Mouse (Mus musculus) MEL (cell line): ENCODE measurements around the gene A730049H05Rik. TPM values are rescaled to one million over a fixed set of nuclear protein-coding genes. Genes with fewer than 3 reads are reported as not detected.

Experiments
- DNase-seq: peaks from one replicate; pipeline ENCODE4 v3.0.0; 2011; ENCODE audit warnings: low read depth, low spot score
- H3K27ac ChIP-seq: 2 replicates; pipeline ENCODE4 v1.5.1; 2012; ENCODE audit warnings: low read depth, mild to moderate bottlenecking, control low read depth, low read length, moderate library complexity; ENCODE audit not compliant: control insufficient read depth
- H3K27me3 ChIP-seq, 2 experiments: fragments of 150-350 bp in 1 of 2; sonication (generic) in 1 of 2; 2 replicates each; pipeline ENCODE4 v1.6.1; 2012; ENCODE audit warnings: low read length in 2 of 2, mild to moderate bottlenecking in 2 of 2, improper control_type of control experiment in 1 of 2, moderate library complexity in 1 of 2; ENCODE audit not compliant: insufficient read depth in 2 of 2, control insufficient read depth in 1 of 2
- H3K36me3 ChIP-seq, 2 experiments: 2 replicates each; pipeline ENCODE4 v1.6.1; 2012 to 2014; ENCODE audit warnings: low read length in 2 of 2, improper control_type of control experiment in 1 of 2, inconsistent platforms in 1 of 2, mild to moderate bottlenecking in 1 of 2; ENCODE audit not compliant: insufficient read depth in 2 of 2, control insufficient read depth in 1 of 2
- H3K4me1 ChIP-seq, 2 experiments: fragments of 150-350 bp in 1 of 2; sonication (generic) in 1 of 2; 2 replicates each; pipeline ENCODE4 v1.6.1; 2012; ENCODE audit warnings: low read length in 2 of 2, improper control_type of control experiment in 1 of 2, mild to moderate bottlenecking in 1 of 2; ENCODE audit not compliant: insufficient read depth in 2 of 2, control insufficient read depth in 1 of 2
- H3K4me3 ChIP-seq, 2 experiments: fragments of 150-350 bp in 1 of 2; sonication (generic) in 1 of 2; 2 replicates each; pipeline ENCODE4 v1.5.1; 2012; ENCODE audit warnings: low read depth in 2 of 2, low read length in 2 of 2, mild to moderate bottlenecking in 2 of 2, moderate library complexity in 2 of 2, control low read depth in 1 of 2, improper control_type of control experiment in 1 of 2; ENCODE audit not compliant: control insufficient read depth in 1 of 2, insufficient read depth in 1 of 2
- H3K79me2 ChIP-seq: 2 replicates; pipeline ENCODE4 v1.6.1; 2012; ENCODE audit warnings: mild to moderate bottlenecking, low read length, moderate library complexity; ENCODE audit not compliant: control insufficient read depth, poor library complexity, insufficient read depth
- H3K9ac ChIP-seq: 2 replicates; pipeline ENCODE4 v1.6.1; 2012; ENCODE audit warnings: low read depth, mild to moderate bottlenecking, control low read depth, low read length, moderate library complexity; ENCODE audit not compliant: control insufficient read depth, poor library complexity, severe bottlenecking
- H3K9me3 ChIP-seq: fragments of 150-350 bp; sonication (generic); replicated peaks from 2 replicates; pipeline ENCODE4 v1.6.1; 2012; ENCODE audit warnings: mild to moderate bottlenecking, low read length, improper control_type of control experiment, moderate library complexity; ENCODE audit not compliant: insufficient read depth
- E2F4 ChIP-seq: IDR thresholded peaks from 2 replicates; pipeline ENCODE4 v1.6.1; 2011; ENCODE audit warnings: low read depth, low read length, improper control_type of control experiment, borderline replicate concordance
- EP300 ChIP-seq, 2 experiments: IDR thresholded peaks; 2 replicates each; pipeline ENCODE4 v1.6.1; 2011; ENCODE audit warnings: improper control_type of control experiment in 2 of 2, low read length in 2 of 2, low read depth in 1 of 2, mild to moderate bottlenecking in 1 of 2
- GABPA ChIP-seq: IDR thresholded peaks from 2 replicates; pipeline ENCODE4 v1.6.1; 2012; ENCODE audit warnings: low read depth, mild to moderate bottlenecking, inconsistent platforms, low read length, improper control_type of control experiment, moderate library complexity
- JUND ChIP-seq: IDR thresholded peaks from 2 replicates; pipeline ENCODE4 v1.6.1; 2011; ENCODE audit warnings: low read depth, mild to moderate bottlenecking, improper control_type of control experiment, low read length
- KAT2A ChIP-seq: conservative IDR thresholded peaks from 2 replicates; pipeline ENCODE4 v1.6.1; 2012; ENCODE audit warnings: low read depth, low read length, improper control_type of control experiment, inconsistent platforms
- MAX ChIP-seq: IDR thresholded peaks from 2 replicates; pipeline ENCODE4 v1.6.1; 2011; ENCODE audit warnings: low read length, improper control_type of control experiment
- MAZ ChIP-seq: IDR thresholded peaks from 2 replicates; pipeline ENCODE4 v1.6.1; 2012; ENCODE audit warnings: low read depth, mild to moderate bottlenecking, inconsistent platforms, low read length, improper control_type of control experiment
- MEF2A ChIP-seq: IDR thresholded peaks from 2 replicates; pipeline ENCODE4 v1.6.1; 2014; ENCODE audit warnings: low read depth, mild to moderate bottlenecking, inconsistent platforms, low read length, improper control_type of control experiment; ENCODE audit not compliant: poor library complexity, insufficient replicate concordance, severe bottlenecking; ENCODE audit errors: extremely low read depth
- MXI1 ChIP-seq: IDR thresholded peaks from 2 replicates; pipeline ENCODE4 v1.6.1; 2011; ENCODE audit warnings: mild to moderate bottlenecking, low read depth, low read length, improper control_type of control experiment
- MYB ChIP-seq: IDR thresholded peaks from 2 replicates; pipeline ENCODE4 v1.6.1; 2011; ENCODE audit warnings: mild to moderate bottlenecking, low read depth, low read length, improper control_type of control experiment
- MYC ChIP-seq: IDR thresholded peaks from 2 replicates; pipeline ENCODE4 v1.6.1; 2011; ENCODE audit warnings: low read depth, mild to moderate bottlenecking, low read length, improper control_type of control experiment, moderate library complexity
- NELFE ChIP-seq: IDR thresholded peaks from 2 replicates; pipeline ENCODE4 v1.6.1; 2011; ENCODE audit warnings: low read depth, low read length, improper control_type of control experiment
- RCOR1 ChIP-seq: IDR thresholded peaks from 2 replicates; pipeline ENCODE4 v1.6.1; 2012; ENCODE audit warnings: low read depth, mild to moderate bottlenecking, inconsistent platforms, low read length, improper control_type of control experiment
- SIN3A ChIP-seq: IDR thresholded peaks from 2 replicates; pipeline ENCODE4 v1.6.1; 2012; ENCODE audit warnings: low read length, improper control_type of control experiment, inconsistent platforms
- SMC3 ChIP-seq: IDR thresholded peaks from 2 replicates; pipeline ENCODE4 v1.6.1; 2011; ENCODE audit warnings: low read depth, low read length, improper control_type of control experiment
- TCF12 ChIP-seq: IDR thresholded peaks from 2 replicates; pipeline ENCODE4 v1.6.1; 2014; ENCODE audit warnings: low read depth, mild to moderate bottlenecking, inconsistent platforms, low read length, improper control_type of control experiment, moderate library complexity
- UBTF ChIP-seq: IDR thresholded peaks from 2 replicates; pipeline ENCODE4 v1.6.1; 2012; ENCODE audit warnings: low read depth, mild to moderate bottlenecking, inconsistent platforms, low read length, improper control_type of control experiment, moderate library complexity, borderline replicate concordance; ENCODE audit not compliant: insufficient read depth
- ZC3H11A ChIP-seq: IDR thresholded peaks from 2 replicates; pipeline ENCODE4 v1.6.1; 2012; ENCODE audit warnings: low read depth, mild to moderate bottlenecking, inconsistent platforms, low read length, improper control_type of control experiment
- ZMIZ1 ChIP-seq: IDR thresholded peaks from 2 replicates; pipeline ENCODE4 v1.6.1; 2012; ENCODE audit warnings: low read depth, mild to moderate bottlenecking, inconsistent platforms, low read length, improper control_type of control experiment, moderate library complexity
- polyA plus RNA-seq, 2 experiments: library from polyadenylated mRNA; stranded (reverse) in 1 of 2; unstranded in 1 of 2; fragments of >175 nt in 1 of 2; fragments of >200 nt in 1 of 2; gene quantifications; 2 replicates each; pipeline versions ENCODE4 v1.2.1 to v1.2.4; 2012; ENCODE audit warnings: low replicate concordance in 2 of 2, low read depth in 1 of 2; ENCODE audit not compliant: insufficient read length in 2 of 2, insufficient read depth in 1 of 2, missing spikeins in 1 of 2
- total RNA-seq: library from RNA; depleted of rRNA; stranded (reverse); fragments of 300-350 nt; gene quantifications from 2 replicates; pipeline ENCODE4 v1.2.3, GENCODE M21; 2012

A730049H05Rik gene
- total and polyA plus RNA-seq, 3 experiments = not detected

GRCm38 (mm10) chr6:92803213-92803612 lies 13.1 kb upstream of the A730049H05Rik start:
- Histone ChIP-seq H3K4me3 (no peak overlapping the region), H3K79me2 (no peaks in the 10 kb centered on the region), H3K9ac (no peak overlapping the region), H3K27ac (no peak overlapping the region), H3K4me1 (no peaks in the 10 kb centered on the region), H3K9me3 (no peaks in the 10 kb centered on the region), H3K36me3 (no peaks in the 10 kb centered on the region), H3K27me3 (no peaks in the 10 kb centered on the region)
- no peak for DNase-seq
- TF ChIP-seq MYC (no peak), NELFE (no peak), MYB (no peak), ZMIZ1 (no peak), ZC3H11A (no peak), TCF12 (no peak), SIN3A (no peak), EP300 (IDR thresholded peaks at IDR 0.05; ENCODE audit: low read depth in 1 of 2, low read length in 2 of 2) (no peak), UBTF (no peak)

- no peak overlapping the region for H3K27ac ChIP-seq
- H3K9me3 ChIP-seq = no peaks in the 10 kb centered on the region
- no peaks in the 10 kb centered on the region for H3K4me1 ChIP-seq
- H3K4me3 ChIP-seq = no peak overlapping the region
- no peak for DNase-seq
- no peaks in the 10 kb centered on the region for H3K27me3 ChIP-seq
- H3K79me2 ChIP-seq = no peaks in the 10 kb centered on the region
- no peaks in the 10 kb centered on the region for H3K36me3 ChIP-seq
- H3K9ac ChIP-seq = no peak overlapping the region
- TF ChIP-seq JUND = no peak
- no peak for TF ChIP-seq MAX
- no peak for TF ChIP-seq MEF2A
- no peak for TF ChIP-seq E2F4
- no peak for TF ChIP-seq RCOR1
- no peak for TF ChIP-seq ZMIZ1
- no peak for TF ChIP-seq MYB
- TF ChIP-seq SMC3 = no peak
- TF ChIP-seq MAZ = no peak
- no peak for TF ChIP-seq MYC
- TF ChIP-seq KAT2A = no peak
- no peak for TF ChIP-seq MXI1
- no peak for TF ChIP-seq GABPA
- no peak for TF ChIP-seq SIN3A
- no peak for TF ChIP-seq ZC3H11A
- TF ChIP-seq, all 39 proteins: peak for 0
Measured at GRCm38 (mm10) chr6:92804254-92804971, 11.9 kb upstream of the A730049H05Rik start.
